ENCODE assay signal across 23 mouse cellular contexts in genomic region chr2:28504676-28505075, GRCm38 (mm10). TPM values are rescaled to one million over a fixed set of nuclear protein-coding genes. Genes with fewer than 3 reads are reported as not detected.
A peak's percentile ranks its signal among the peaks of the same experiment; 100 is the strongest.
DNase-seq lines count a peak whose midpoint lies in the region; ATAC-seq lines count a peak whose summit lies in the region.
"Had no signal": no experiment of that assay in that cellular context is flagged by ENCODE, and none has a peak within 500 bp of the region (broad histone marks: within the 10 kb centered on the region; RNA-seq: fewer than 3 reads in every experiment).

No protein-coding gene starts in this region.

- H3K9me3 ChIP-seq in liver, embryonic 12.5 days (replicated peaks) = no peaks in the 10 kb centered on the region
- H3K9me3 ChIP-seq: embryonic facial prominence, embryonic 15.5 days; forebrain, embryonic 10.5 days; forebrain, embryonic 15.5 days; heart, embryonic 15.5 days; hindbrain, embryonic 15.5 days had no signal

- H3K4me2 ChIP-seq in liver, embryonic 12.5 days = no peak overlapping the region
- H3K4me2 ChIP-seq: embryonic facial prominence, embryonic 15.5 days; forebrain, embryonic 15.5 days; heart, embryonic 11.5 days; heart, embryonic 15.5 days; hindbrain, embryonic 15.5 days had no signal

- H3K27ac ChIP-seq in liver, embryonic 12.5 days = no peak overlapping the region
- H3K27ac ChIP-seq: embryonic facial prominence, embryonic 15.5 days; forebrain, embryonic 10.5 days; forebrain, embryonic 15.5 days; heart, adult 2 months; heart, embryonic 15.5 days; hindbrain, embryonic 15.5 days had no signal

- no peaks in the 10 kb centered on the region for H3K36me3 ChIP-seq in liver, embryonic 12.5 days
- H3K36me3 ChIP-seq: embryonic facial prominence, embryonic 15.5 days; forebrain, embryonic 10.5 days; forebrain, embryonic 15.5 days; heart, embryonic 15.5 days; hindbrain, embryonic 15.5 days had no signal

- no peak for ATAC-seq in liver, embryonic 12.5 days
- ATAC-seq: CD4-positive, CD25-positive, alpha-beta regulatory T cell, adult 4 months; forebrain, embryonic 15.5 days had no signal

- H3K27me3 ChIP-seq in liver, embryonic 12.5 days (replicated peaks) = peaks cover 5% of the 10 kb centered on the region
- H3K27me3 ChIP-seq: embryonic facial prominence, embryonic 15.5 days; hindbrain, embryonic 15.5 days had no signal

- no peaks in the 10 kb centered on the region for H3K4me1 ChIP-seq in liver, embryonic 12.5 days
- H3K4me1 ChIP-seq: embryonic facial prominence, embryonic 15.5 days; forebrain, embryonic 10.5 days; forebrain, embryonic 15.5 days; heart, embryonic 15.5 days; hindbrain, embryonic 15.5 days had no signal

- peak; percentile 1 for DNase-seq in cerebellum, postnatal 25 days
- DNase-seq in cerebellum, adult 18-20 months = no peak
- peak; percentile 7 to 10 for DNase-seq in right cerebral cortex, postnatal 10 days (ENCODE audit: low spot score in 2 of 2)
- no peak for DNase-seq in right cerebral cortex, postnatal 36 days (ENCODE audit: low spot score in 2 of 2)
- peak; percentile 1 for DNase-seq in urinary bladder, postnatal 14 days (ENCODE audit: low spot score)
- DNase-seq in urinary bladder, adult 18-20 months (ENCODE audit: low spot score in 2 of 2) = no peak
- DNase-seq: adrenal gland, adult 2 months; adrenal gland, postnatal 25 days; cerebellum, adult 2 months; cerebellum, postnatal 10 days; embryo, embryonic 11 days; heart, adult 2 months; heart, postnatal 14 days had no signal

- H3K9ac ChIP-seq in liver, embryonic 12.5 days = no peak overlapping the region
- H3K9ac ChIP-seq: embryonic facial prominence, embryonic 15.5 days; forebrain, embryonic 15.5 days; heart, embryonic 15.5 days; hindbrain, embryonic 15.5 days had no signal

- no peak overlapping the region for H3K4me3 ChIP-seq in liver, embryonic 12.5 days
- H3K4me3 ChIP-seq: embryonic facial prominence, embryonic 15.5 days; erythroblast, embryonic 14.5 days; forebrain, embryonic 10.5 days; forebrain, embryonic 15.5 days; heart, adult 2 months; heart, embryonic 15.5 days; hindbrain, embryonic 15.5 days had no signal

- WGBS in liver, embryonic 12.5 days (ENCODE audit: insufficient replicate concordance) = 72% methylated on average over 13 of the region's 13 CpGs

RNA-seq across cellular contexts. Expression of gene Gm10134, which starts 1.2 kb away (rescaled TPM):
- 0.64 and 0.71 TPM in 2 replicates for polyA plus RNA-seq in liver, embryonic 12.5 days (2016; fragmentation: Nextera tagmentation; extraction: Ambion mirVana)
- polyA plus RNA-seq: CD4-positive, CD25-positive, alpha-beta regulatory T cell, adult 4 months; cerebellum, adult 2 months; embryonic facial prominence, embryonic 11.5 days; erythroblast, embryonic 14.5 days; forebrain, embryonic 10.5 days; heart, embryonic 11.5 days had no signal

RNA-seq across cellular contexts. Expression of gene Gbgt1, which starts 8.0 kb away (rescaled TPM):
- polyA plus RNA-seq in liver, embryonic 12.5 days (2016; fragmentation: Nextera tagmentation; extraction: Ambion mirVana) = 0.37 and 0.39 TPM in 2 replicates
- polyA plus RNA-seq: CD4-positive, CD25-positive, alpha-beta regulatory T cell, adult 4 months; embryonic facial prominence, embryonic 11.5 days; erythroblast, embryonic 14.5 days; forebrain, embryonic 10.5 days had no signal

RNA-seq across cellular contexts. Expression of gene Ralgds, which starts 8.2 kb away (rescaled TPM):
- 4.3 and 5.5 TPM in 2 replicates for polyA plus RNA-seq in liver, embryonic 12.5 days (2016; fragmentation: Nextera tagmentation; extraction: Ambion mirVana)

RNA-seq across cellular contexts. Expression of gene Mrps2, which starts 36.8 kb away (rescaled TPM):
- polyA plus RNA-seq in liver, embryonic 12.5 days (2016; fragmentation: Nextera tagmentation; extraction: Ambion mirVana) = 39.8 and 41.0 TPM in 2 replicates

RNA-seq across cellular contexts. Expression of gene 1700007K13Rik, which starts 38.5 kb away (rescaled TPM):
- not detected in 2 replicates for polyA plus RNA-seq in liver, embryonic 12.5 days (2016; fragmentation: Nextera tagmentation; extraction: Ambion mirVana)
- polyA plus RNA-seq: adrenal gland, adult 2 months; CD4-positive, CD25-positive, alpha-beta regulatory T cell, adult 4 months; erythroblast, embryonic 14.5 days had no signal

Comparison
In these comparisons a context has a peak if more than half of its experiments do, and no peak if none do; other contexts are left out.
1. DNase-seq: peak in cerebellum, postnatal 25 days (2 of 2), right cerebral cortex, postnatal 10 days (2 of 2) and urinary bladder, postnatal 14 days (single experiment); none in cerebellum, adult 18-20 months (0 of 2), right cerebral cortex, postnatal 36 days (0 of 2) and urinary bladder, adult 18-20 months (0 of 2).